Mouse (Mus musculus) midbrain, embryonic 14.5 days (tissue): ENCODE data around the gene Smc4. TPM values are rescaled to one million over a fixed set of nuclear protein-coding genes. Genes with fewer than 3 reads are reported as not detected.

Experiments
- ATAC-seq: fragments of 200-750 bp; cut with Nextera tagmentation; 2 replicates; pipeline ENCODE4 v1.8.0; 2017; ENCODE audit warnings: moderate number of reproducible peaks, moderate library complexity; ENCODE audit not compliant: low FRiP score, low TSS enrichment
- DNase-seq: peaks from one replicate; pipeline ENCODE4 v3.0.0-alpha.2; 2015
- H3K27ac ChIP-seq: fragments of 300-500 bp; sonication (generic); replicated peaks from 2 replicates; pipeline ENCODE4 v1.5.1; 2014; ENCODE audit warnings: mild to moderate bottlenecking, low read depth, low read length, moderate library complexity
- H3K27me3 ChIP-seq: fragments of 300-500 bp; sonication (generic); 2 replicates; pipeline ENCODE4 v1.6.1; 2014; ENCODE audit warnings: low read length, control low read depth, mixed read lengths; ENCODE audit not compliant: control insufficient read depth, insufficient read depth
- H3K36me3 ChIP-seq: fragments of 300-500 bp; sonication (generic); 2 replicates; pipeline ENCODE4 v1.6.1; 2014; ENCODE audit warnings: low read length, control low read depth; ENCODE audit not compliant: control insufficient read depth, insufficient read depth
- H3K4me1 ChIP-seq: fragments of 300-500 bp; sonication (generic); 2 replicates; pipeline ENCODE4 v1.6.1; 2014; ENCODE audit warnings: mild to moderate bottlenecking, antibody characterized with exemption, low read length, control low read depth; ENCODE audit not compliant: control insufficient read depth, insufficient read depth
- H3K4me2 ChIP-seq: fragments of 300-500 bp; sonication (generic); 2 replicates; pipeline ENCODE4 v1.6.1; 2014; ENCODE audit warnings: mild to moderate bottlenecking, low read length, moderate library complexity
- H3K4me3 ChIP-seq: fragments of 300-500 bp; sonication (generic); replicated peaks from 2 replicates; pipeline ENCODE4 v1.5.1; 2014; ENCODE audit warnings: low read depth, low read length
- H3K9ac ChIP-seq: fragments of 300-500 bp; sonication (generic); replicated peaks from 2 replicates; pipeline ENCODE4 v1.6.1; 2014; ENCODE audit warnings: mild to moderate bottlenecking, low read length, moderate library complexity
- H3K9me3 ChIP-seq: fragments of 300-500 bp; sonication (generic); 2 replicates; pipeline ENCODE4 v1.6.1; 2016; ENCODE audit warnings: low read length, control low read depth, mixed read lengths; ENCODE audit not compliant: control insufficient read depth
- WGBS: fragments of 180-500 bp; shearing (Covaris S2); extraction: QIAGEN DNeasy Blood & Tissue Kit; methylation state at CpG from one replicate; pipeline ENCODE4 v1.1.7; 2014; 5-methylcytosine and 5-hydroxymethylcytosine counted together
- polyA plus RNA-seq: library from polyadenylated mRNA; unstranded; fragments of >200 nt; fragmentation: Nextera tagmentation; extraction: Ambion mirVana; gene quantifications from 2 replicates; pipeline ENCODE4 v1.2.1, GENCODE M21; 2014

Gene Smc4
- polyA plus RNA-seq, 1 experiment from 2014 or later: 47.8 TPM

GRCm38 (mm10) chr3:69040105-69040504, 35.6 kb downstream of the Smc4 start:
- Histone ChIP-seq H3K4me3 (no peak overlapping the region), H3K4me1 (peaks cover 12% of the 10 kb centered on the region; the same call in 1 of the 2 replicates), H3K27ac (no peak overlapping the region), H3K27me3 (no peaks in the 10 kb centered on the region), H3K9ac (no peak overlapping the region), H3K36me3 (peaks cover 25% of the 10 kb centered on the region), H3K9me3 (no peaks in the 10 kb centered on the region), H3K4me2 (no peak overlapping the region)
- DNase-seq (no peak), ATAC-seq (no peak)
- WGBS: 88% methylated on average over 2 of the region's 2 CpGs

- DNase-seq (no peak), ATAC-seq (no peak)
- Histone ChIP-seq H3K27ac (no peak overlapping the region), H3K9ac (no peak overlapping the region), H3K9me3 (no peaks in the 10 kb centered on the region), H3K27me3 (no peaks in the 10 kb centered on the region), H3K4me1 (peaks cover 17% of the 10 kb centered on the region; the same call in 1 of the 2 replicates), H3K36me3 (peaks cover 14% of the 10 kb centered on the region), H3K4me3 (no peak overlapping the region), H3K4me2 (peak overlapping the region; percentile 30)
- 58% methylated on average over 5 of the region's 5 CpGs for WGBS
Measured at GRCm38 (mm10) chr3:69041298-69041697, 36.8 kb downstream of the Smc4 start.

DNA sequence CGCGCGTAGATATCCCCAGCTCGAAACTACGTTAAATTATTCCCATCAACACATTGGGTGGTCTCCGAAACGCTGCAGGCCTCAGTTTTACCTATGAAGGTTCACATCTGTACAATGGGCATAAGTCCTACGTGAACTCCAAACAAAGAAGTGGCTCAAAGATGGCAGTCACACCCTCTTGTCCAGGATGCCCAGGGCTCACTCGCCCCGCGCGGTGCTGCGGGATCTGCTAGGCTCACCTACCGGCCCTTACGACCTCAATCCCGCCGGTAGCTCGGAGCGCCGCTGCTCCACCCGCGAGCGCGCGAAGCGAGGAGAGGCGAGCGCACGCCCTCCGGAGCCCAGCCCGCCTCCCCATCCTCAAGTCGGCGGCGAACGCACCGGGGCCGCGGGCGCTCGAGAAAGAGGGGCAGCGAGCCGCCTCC, 39.6 kb downstream of the Smc4 start:
- Histone ChIP-seq H3K9me3 (no peaks in the 10 kb centered on the region), H3K27ac (peak overlapping the region; percentile 94), H3K9ac (peak overlapping the region; percentile 87), H3K4me3 (peak overlapping the region; percentile 82), H3K27me3 (no peaks in the 10 kb centered on the region), H3K4me1 (peaks cover 17% of the 10 kb centered on the region; the same call in 1 of the 2 replicates), H3K36me3 (no peaks in the 10 kb centered on the region; the same call in 1 of the 2 replicates), H3K4me2 (peak overlapping the region; percentile 88)
- under 1% methylated on average over 41 of the region's 42 CpGs for WGBS
- ATAC-seq (peak; percentile 70), DNase-seq (no peak)

- Histone ChIP-seq H3K36me3 (no peaks in the 10 kb centered on the region; the same call in 1 of the 2 replicates), H3K9me3 (no peaks in the 10 kb centered on the region), H3K27me3 (no peaks in the 10 kb centered on the region), H3K4me2 (peak within 1 kb of the TSS; percentile 88), H3K4me1 (peaks cover 17% of the 10 kb centered on the region; the same call in 1 of the 2 replicates), H3K4me3 (peak within 1 kb of the TSS; percentile 82), H3K27ac (peak within 1 kb of the TSS; percentile 94), H3K9ac (peak within 1 kb of the TSS; percentile 87)
- ATAC-seq: peak; percentile 96
- DNase-seq: peak; percentile 99
- WGBS: under 1% methylated on average over 78 of the region's 80 CpGs
Measured at GRCm38 (mm10) chr3:69044645-69045399, 40.3 kb downstream of the Smc4 start, which contains the start of gene Trim59. Gene Trim59 (minus strand): TSS chr3:69044755.

DNA sequence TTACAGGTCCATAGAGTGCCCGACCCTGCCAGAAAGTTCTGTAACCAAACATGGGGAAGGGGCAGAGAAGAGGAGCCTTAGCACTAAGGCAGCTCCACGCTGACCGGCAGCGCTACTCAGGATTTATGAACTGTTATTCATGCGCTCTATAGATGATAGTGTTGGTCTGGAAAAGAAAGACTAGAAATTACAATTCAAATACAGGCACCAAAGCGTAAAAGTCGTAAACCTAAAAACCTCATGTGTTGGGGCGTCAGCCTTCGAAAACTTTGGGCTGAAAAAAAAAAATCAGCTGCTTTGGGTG, 40.8 kb downstream of the Smc4 start:
- no peak for DNase-seq
- Histone ChIP-seq H3K27ac (peak overlapping the region; percentile 94), H3K9me3 (no peaks in the 10 kb centered on the region), H3K9ac (peak overlapping the region; percentile 87), H3K36me3 (no peaks in the 10 kb centered on the region; the same call in 1 of the 2 replicates), H3K4me1 (peaks cover 17% of the 10 kb centered on the region; the same call in 1 of the 2 replicates), H3K4me2 (peak overlapping the region; percentile 88), H3K27me3 (no peaks in the 10 kb centered on the region), H3K4me3 (peak overlapping the region; percentile 82)
- WGBS: 8% methylated on average over 9 of the region's 9 CpGs
- ATAC-seq: no peak

- WGBS: 22% methylated on average over 13 of the region's 13 CpGs
- H3K27me3 ChIP-seq: no peaks in the 10 kb centered on the region
- H3K4me3 ChIP-seq: peak overlapping the region; percentile 82
- H3K9ac ChIP-seq: peak overlapping the region; percentile 87
- H3K36me3 ChIP-seq: no peaks in the 10 kb centered on the region; the same call in 1 of the 2 replicates
- ATAC-seq: no peak
- peaks cover 17% of the 10 kb centered on the region; the same call in 1 of the 2 replicates for H3K4me1 ChIP-seq
- no peaks in the 10 kb centered on the region for H3K9me3 ChIP-seq
- DNase-seq: peak; percentile 36
- no peak overlapping the region for H3K27ac ChIP-seq
- peak overlapping the region; percentile 88 for H3K4me2 ChIP-seq
Measured at GRCm38 (mm10) chr3:69045750-69046149, 41.2 kb downstream of the Smc4 start.

DNA sequence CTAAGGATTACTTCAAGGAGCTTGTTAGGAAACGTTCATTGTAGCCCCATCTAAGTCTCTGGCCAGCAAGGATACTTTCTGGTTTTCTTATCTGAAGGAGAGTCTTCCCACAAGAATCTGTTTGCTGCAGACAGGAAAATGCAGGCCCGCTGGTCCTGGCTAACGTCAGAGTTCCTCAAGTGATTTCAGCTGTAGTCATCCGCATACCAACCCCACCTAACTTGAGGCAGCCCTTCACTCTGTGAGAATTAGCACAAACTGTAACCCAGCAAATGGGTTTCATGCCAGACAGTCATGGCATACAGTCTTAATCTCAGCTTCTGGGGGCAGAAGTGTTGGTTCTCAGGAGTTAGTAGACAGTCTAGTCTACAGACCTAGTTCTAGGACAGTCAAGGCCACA, 42.0 kb downstream of the Smc4 start:
- Histone ChIP-seq H3K9me3 (no peaks in the 10 kb centered on the region), H3K27ac (no peak overlapping the region), H3K4me3 (no peak overlapping the region), H3K9ac (no peak overlapping the region), H3K27me3 (no peaks in the 10 kb centered on the region), H3K36me3 (no peaks in the 10 kb centered on the region), H3K4me2 (no peak overlapping the region), H3K4me1 (peaks cover 17% of the 10 kb centered on the region; the same call in 1 of the 2 replicates)
- WGBS: 78% methylated on average over 4 of the region's 4 CpGs
- DNase-seq: no peak
- no peak for ATAC-seq

DNA sequence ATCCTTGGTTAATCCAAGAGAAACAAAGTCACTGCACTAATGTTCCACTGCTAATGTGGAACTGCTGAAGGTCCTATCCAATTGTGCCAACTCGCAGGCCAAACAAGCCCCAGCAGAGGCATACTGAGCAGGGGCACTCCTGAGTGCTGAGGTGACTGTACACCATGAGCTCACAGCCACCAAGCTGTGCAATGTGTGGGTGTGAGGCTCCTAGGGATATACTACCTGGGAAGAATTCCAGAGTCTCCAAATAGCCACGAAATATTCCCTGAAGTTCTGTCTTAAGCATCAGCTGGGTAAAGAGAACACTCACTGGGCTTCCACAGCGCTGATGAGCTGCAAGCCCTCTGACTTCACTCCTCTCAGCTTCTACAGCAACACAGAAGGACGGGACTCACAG, 43.1 kb downstream of the Smc4 start:
- Histone ChIP-seq H3K36me3 (no peaks in the 10 kb centered on the region), H3K4me3 (no peak overlapping the region), H3K9ac (no peak overlapping the region), H3K9me3 (no peaks in the 10 kb centered on the region), H3K27ac (no peak overlapping the region), H3K4me1 (peaks cover 13% of the 10 kb centered on the region; the same call in 1 of the 2 replicates), H3K4me2 (no peak overlapping the region), H3K27me3 (no peaks in the 10 kb centered on the region)
- ATAC-seq (no peak), DNase-seq (no peak)
- 84% methylated on average over 4 of the region's 4 CpGs for WGBS

- H3K4me1 ChIP-seq: 0 out of 2 replicates have a peak, but pooled peaks cover 5% of the 10 kb centered on the region
- no peak overlapping the region for H3K9ac ChIP-seq
- H3K27me3 ChIP-seq: no peaks in the 10 kb centered on the region
- no peak for ATAC-seq
- H3K4me2 ChIP-seq: no peak overlapping the region
- no peak for DNase-seq
- H3K9me3 ChIP-seq: no peaks in the 10 kb centered on the region
- no peaks in the 10 kb centered on the region for H3K36me3 ChIP-seq
- whole genome bisulfite sequencing: 70% methylated on average over 6 of the region's 6 CpGs
- H3K4me3 ChIP-seq: no peak overlapping the region
- H3K27ac ChIP-seq: no peak overlapping the region
Measured at GRCm38 (mm10) chr3:69049011-69049410, 44.5 kb downstream of the Smc4 start.
